Mouse (Mus musculus) liver, adult 2 months (tissue): ENCODE data around the gene Sys1.

ENCODE experiments used
- CTCF ChIP-seq: fragments of 200-500 bp; IDR thresholded peaks from 2 replicates; pipeline ENCODE4 v1.5.1; 2011; ENCODE audit warnings: low read depth, low read length, control low read depth
- POLR2A ChIP-seq: fragments of 200-500 bp; IDR thresholded peaks from 2 replicates; pipeline ENCODE4 v1.6.1; 2011; ENCODE audit warnings: low read length, control low read depth; ENCODE audit not compliant: insufficient read depth; ENCODE audit errors: extremely low read depth

- TF ChIP-seq POLR2A (no peak), CTCF (no peak)
Observed at GRCm38 (mm10) chr2:164473624-164474023, 16.9 kb downstream of the Sys1 start, which contains the start of gene Trp53tg5.
